Mouse (Mus musculus) midbrain, embryonic 14.5 days (tissue): ENCODE results near the gene Sult4a1. TPM values are rescaled to one million over a fixed set of nuclear protein-coding genes. Genes with fewer than 3 reads are reported as not detected.

Experiments
- ATAC-seq: fragments of 200-750 bp; cut with Nextera tagmentation; 2 replicates; pipeline ENCODE4 v1.8.0; 2017; ENCODE audit warnings: moderate number of reproducible peaks, moderate library complexity; ENCODE audit not compliant: low FRiP score, low TSS enrichment
- DNase-seq: peaks from one replicate; pipeline ENCODE4 v3.0.0-alpha.2; 2015
- H3K27ac ChIP-seq: fragments of 300-500 bp; sonication (generic); replicated peaks from 2 replicates; pipeline ENCODE4 v1.5.1; 2014; ENCODE audit warnings: mild to moderate bottlenecking, low read depth, low read length, moderate library complexity
- H3K27me3 ChIP-seq: fragments of 300-500 bp; sonication (generic); 2 replicates; pipeline ENCODE4 v1.6.1; 2014; ENCODE audit warnings: low read length, control low read depth, mixed read lengths; ENCODE audit not compliant: control insufficient read depth, insufficient read depth
- H3K36me3 ChIP-seq: fragments of 300-500 bp; sonication (generic); 2 replicates; pipeline ENCODE4 v1.6.1; 2014; ENCODE audit warnings: low read length, control low read depth; ENCODE audit not compliant: control insufficient read depth, insufficient read depth
- H3K4me1 ChIP-seq: fragments of 300-500 bp; sonication (generic); 2 replicates; pipeline ENCODE4 v1.6.1; 2014; ENCODE audit warnings: mild to moderate bottlenecking, antibody characterized with exemption, low read length, control low read depth; ENCODE audit not compliant: control insufficient read depth, insufficient read depth
- H3K4me2 ChIP-seq: fragments of 300-500 bp; sonication (generic); 2 replicates; pipeline ENCODE4 v1.6.1; 2014; ENCODE audit warnings: mild to moderate bottlenecking, low read length, moderate library complexity
- H3K4me3 ChIP-seq: fragments of 300-500 bp; sonication (generic); replicated peaks from 2 replicates; pipeline ENCODE4 v1.5.1; 2014; ENCODE audit warnings: low read depth, low read length
- H3K9ac ChIP-seq: fragments of 300-500 bp; sonication (generic); replicated peaks from 2 replicates; pipeline ENCODE4 v1.6.1; 2014; ENCODE audit warnings: mild to moderate bottlenecking, low read length, moderate library complexity
- H3K9me3 ChIP-seq: fragments of 300-500 bp; sonication (generic); 2 replicates; pipeline ENCODE4 v1.6.1; 2016; ENCODE audit warnings: low read length, control low read depth, mixed read lengths; ENCODE audit not compliant: control insufficient read depth
- WGBS: fragments of 180-500 bp; shearing (Covaris S2); extraction: QIAGEN DNeasy Blood & Tissue Kit; methylation state at CpG from one replicate; pipeline ENCODE4 v1.1.7; 2014; 5-methylcytosine and 5-hydroxymethylcytosine counted together
- polyA plus RNA-seq: library from polyadenylated mRNA; unstranded; fragments of >200 nt; fragmentation: Nextera tagmentation; extraction: Ambion mirVana; gene quantifications from 2 replicates; pipeline ENCODE4 v1.2.1, GENCODE M21; 2014

Sult4a1 gene
- polyA plus RNA-seq, 1 experiment from 2014 or later: 42.5 TPM

DNA sequence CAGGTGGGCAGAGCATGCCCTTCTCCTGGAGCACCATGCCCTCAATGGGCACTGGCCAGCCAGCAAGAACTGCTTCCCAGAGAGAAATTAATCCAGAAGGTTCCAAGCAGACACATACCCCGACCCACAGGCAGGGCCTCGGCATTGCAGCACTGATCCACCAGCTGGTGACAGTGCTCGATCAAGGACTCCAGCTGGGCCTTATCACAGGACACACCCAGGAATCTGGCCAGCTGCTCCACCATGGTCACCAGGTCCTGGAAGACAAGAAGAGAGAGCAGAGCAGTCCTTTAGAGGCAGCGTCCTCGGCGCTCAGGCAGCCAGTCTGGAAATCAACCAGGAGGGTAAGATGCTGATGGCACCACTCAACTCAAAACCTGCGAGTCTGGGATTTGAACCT lies 25.5 kb downstream of the Sult4a1 start:
- H3K9ac ChIP-seq: no peak overlapping the region
- H3K27ac ChIP-seq: no peak overlapping the region
- H3K4me3 ChIP-seq: no peak overlapping the region
- H3K4me2 ChIP-seq: no peak overlapping the region
- no peaks in the 10 kb centered on the region for H3K9me3 ChIP-seq
- DNase-seq (no peak), ATAC-seq (no peak)
- no peaks in the 10 kb centered on the region for H3K4me1 ChIP-seq
- WGBS: 86% methylated on average over 7 of the region's 7 CpGs
- no peaks in the 10 kb centered on the region for H3K27me3 ChIP-seq
- peaks cover 7% of the 10 kb centered on the region; the same call in 1 of the 2 replicates for H3K36me3 ChIP-seq

DNA sequence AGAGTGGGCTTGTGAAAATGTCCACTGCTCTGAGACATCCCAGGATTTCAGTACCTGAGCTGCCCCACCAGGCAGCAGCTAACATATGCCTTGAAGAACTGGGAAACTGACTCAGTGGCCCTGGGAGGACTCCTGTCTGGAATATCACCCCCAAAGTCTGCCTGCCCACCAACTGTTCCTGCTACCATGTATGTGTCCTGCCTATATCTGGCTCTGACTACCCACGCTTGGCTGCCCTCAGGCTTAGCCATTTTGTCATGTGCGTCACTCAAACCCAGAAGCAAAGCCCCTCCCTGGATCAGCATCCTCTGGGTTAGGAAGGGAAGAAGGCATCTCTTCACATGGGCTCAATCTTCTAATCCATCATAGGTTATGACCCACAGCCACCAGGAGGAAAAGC lies 26.0 kb downstream of the Sult4a1 start:
- ATAC-seq: no peak

DNA sequence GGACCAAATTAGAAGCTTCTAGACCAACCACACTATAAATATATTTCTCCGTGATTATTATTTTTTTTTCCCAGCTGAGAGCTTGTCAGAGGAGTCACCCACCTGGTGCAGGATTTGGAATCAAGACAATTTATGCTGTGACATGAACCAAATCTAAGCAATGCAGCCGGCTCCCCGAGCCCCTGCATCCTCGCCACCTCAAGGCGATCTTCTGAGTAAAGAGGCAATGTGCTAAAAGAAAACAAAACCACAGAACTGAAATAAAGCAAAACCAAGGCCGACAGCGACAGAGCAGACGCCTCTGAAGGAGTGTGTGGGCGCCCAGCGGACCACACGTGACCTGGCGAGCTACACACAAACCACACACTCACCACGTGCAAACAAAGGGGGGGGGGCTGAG lies 26.9 kb downstream of the Sult4a1 start:
- H3K27ac ChIP-seq: no peak overlapping the region
- 75% methylated on average over 13 of the region's 13 CpGs for WGBS
- no peak for DNase-seq

More for the DNA sequence above, 26.0 kb downstream of the Sult4a1 start:
- no peaks in the 10 kb centered on the region for H3K27me3 ChIP-seq
- H3K4me3 ChIP-seq: no peak overlapping the region
- H3K4me1 ChIP-seq: no peaks in the 10 kb centered on the region
- no peak overlapping the region for H3K9ac ChIP-seq
- peaks cover 7% of the 10 kb centered on the region; the same call in 1 of the 2 replicates for H3K36me3 ChIP-seq
- WGBS: 80% methylated on average over 2 of the region's 2 CpGs
- no peaks in the 10 kb centered on the region for H3K9me3 ChIP-seq
- H3K27ac ChIP-seq: no peak overlapping the region
- H3K4me2 ChIP-seq: no peak overlapping the region
- no peak for DNase-seq

DNA sequence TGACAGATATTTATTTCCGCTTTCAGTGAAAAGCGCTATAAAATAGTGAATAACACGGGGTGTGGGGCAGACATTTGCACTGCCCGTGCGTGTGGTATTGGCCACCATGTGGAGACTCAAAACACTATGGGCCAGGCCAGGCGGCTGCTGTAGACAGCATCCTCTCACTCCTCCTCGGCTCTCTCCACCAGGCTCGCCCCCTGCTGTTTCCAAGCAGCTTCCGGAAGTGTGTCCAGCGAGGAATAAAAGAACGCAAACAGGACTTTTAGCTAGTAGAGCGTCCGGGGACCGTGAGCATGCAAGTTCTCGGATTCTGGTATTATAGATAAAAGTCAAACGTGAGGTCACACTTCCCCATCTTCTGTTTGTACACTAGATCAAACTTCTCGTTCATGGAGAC lies 28.4 kb downstream of the Sult4a1 start:
- Histone ChIP-seq H3K9ac (no peak overlapping the region), H3K27me3 (no peaks in the 10 kb centered on the region; the same call in 1 of the 2 replicates), H3K36me3 (peaks cover 7% of the 10 kb centered on the region; the same call in 1 of the 2 replicates), H3K4me2 (no peak overlapping the region), H3K9me3 (no peaks in the 10 kb centered on the region), H3K4me1 (no peaks in the 10 kb centered on the region), H3K27ac (no peak overlapping the region), H3K4me3 (no peak overlapping the region)
- DNase-seq (no peak), ATAC-seq (no peak)
- 54% methylated on average over 17 of the region's 17 CpGs for WGBS

More for the DNA sequence above, 26.9 kb downstream of the Sult4a1 start:
- Histone ChIP-seq H3K9me3 (no peaks in the 10 kb centered on the region), H3K36me3 (peaks cover 7% of the 10 kb centered on the region; the same call in 1 of the 2 replicates), H3K9ac (no peak overlapping the region), H3K4me2 (no peak overlapping the region), H3K4me3 (no peak overlapping the region), H3K4me1 (no peaks in the 10 kb centered on the region), H3K27me3 (no peaks in the 10 kb centered on the region; the same call in 1 of the 2 replicates)
- ATAC-seq: no peak

DNA sequence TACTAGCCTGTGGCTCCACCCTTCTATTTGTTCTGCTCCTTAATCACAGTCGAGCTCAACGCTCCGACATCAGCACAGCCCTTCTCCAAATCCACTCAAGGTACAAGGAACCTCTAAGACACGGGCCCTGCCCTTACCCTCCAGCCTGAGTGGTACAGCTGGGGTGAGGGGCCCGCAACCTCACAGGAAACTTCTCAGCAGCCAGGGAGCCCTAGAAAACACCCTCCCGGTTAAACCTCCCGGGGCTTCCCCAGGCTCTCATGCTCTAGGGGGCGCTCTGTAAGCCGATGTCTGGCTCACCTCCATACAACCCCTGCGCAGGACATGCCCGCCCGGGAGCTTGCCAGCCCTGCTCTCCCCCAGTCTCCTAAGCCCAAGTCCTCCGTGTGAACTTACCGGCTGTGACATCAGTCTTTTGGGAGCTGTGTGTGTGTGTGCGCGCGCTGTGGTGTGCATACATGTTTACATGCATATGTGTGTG lies 30.8 kb downstream of the Sult4a1 start:
- 15% methylated on average over 17 of the region's 17 CpGs for WGBS
- DNase-seq (peak; percentile 49), ATAC-seq (no peak)
- no peak overlapping the region for H3K27ac ChIP-seq
- H3K9me3 ChIP-seq: no peaks in the 10 kb centered on the region
- no peak overlapping the region for H3K4me3 ChIP-seq
- H3K9ac ChIP-seq: no peak overlapping the region
- peaks cover 3% of the 10 kb centered on the region; the same call in 1 of the 2 replicates for H3K36me3 ChIP-seq
- no peak overlapping the region for H3K4me2 ChIP-seq
- no peaks in the 10 kb centered on the region; the same call in 1 of the 2 replicates for H3K27me3 ChIP-seq
- H3K4me1 ChIP-seq: peaks cover 5% of the 10 kb centered on the region; the same call in 1 of the 2 replicates

DNA sequence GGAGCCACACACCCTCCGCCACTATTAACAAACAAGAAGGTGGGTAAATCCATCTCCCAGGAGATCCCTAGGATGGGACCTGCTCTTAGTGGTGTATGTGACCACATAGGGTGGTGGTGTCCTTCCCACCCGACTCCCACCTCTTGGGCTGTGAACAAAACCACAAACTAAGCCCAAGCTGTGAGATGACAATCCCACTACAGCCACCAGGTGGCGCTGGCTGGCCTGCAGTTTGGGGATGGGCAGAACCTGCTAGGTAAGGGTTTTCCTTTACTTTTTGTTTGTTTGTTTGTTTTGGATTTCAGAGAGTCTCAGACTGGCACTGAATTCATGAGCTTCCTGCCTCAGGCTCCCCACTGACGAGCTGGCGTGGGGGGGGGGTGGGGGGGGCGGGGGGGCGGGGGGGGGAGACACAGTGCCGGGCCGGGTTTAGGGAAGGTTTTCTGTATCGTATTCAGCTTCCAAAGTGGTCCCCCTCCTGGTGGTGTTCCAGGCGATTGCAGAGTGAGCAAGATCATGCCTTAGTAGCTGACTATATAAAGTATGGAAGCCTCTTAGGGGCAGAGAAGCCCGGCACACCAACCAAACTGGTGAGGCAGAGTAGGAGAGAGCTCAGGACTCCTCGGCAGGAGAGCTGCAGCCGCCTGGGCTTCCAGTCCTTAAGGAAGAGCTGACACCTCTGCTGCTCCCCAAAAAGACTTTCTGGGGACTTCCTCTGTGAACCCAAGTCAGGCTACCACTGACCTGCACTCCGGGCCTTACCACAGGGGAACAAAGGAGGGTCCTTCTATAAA lies 31.4 kb downstream of the Sult4a1 start:
- no peaks in the 10 kb centered on the region for H3K36me3 ChIP-seq
- peaks cover 11% of the 10 kb centered on the region for H3K4me1 ChIP-seq
- 7% methylated on average over 15 of the region's 15 CpGs for WGBS
- H3K27me3 ChIP-seq: no peaks in the 10 kb centered on the region; the same call in 1 of the 2 replicates
- no peak for ATAC-seq
- no peak overlapping the region for H3K4me2 ChIP-seq
- no peaks in the 10 kb centered on the region for H3K9me3 ChIP-seq
- peak; percentile 88 for DNase-seq
- H3K27ac ChIP-seq: no peak overlapping the region
- no peak overlapping the region for H3K4me3 ChIP-seq
- H3K9ac ChIP-seq: no peak overlapping the region

DNA sequence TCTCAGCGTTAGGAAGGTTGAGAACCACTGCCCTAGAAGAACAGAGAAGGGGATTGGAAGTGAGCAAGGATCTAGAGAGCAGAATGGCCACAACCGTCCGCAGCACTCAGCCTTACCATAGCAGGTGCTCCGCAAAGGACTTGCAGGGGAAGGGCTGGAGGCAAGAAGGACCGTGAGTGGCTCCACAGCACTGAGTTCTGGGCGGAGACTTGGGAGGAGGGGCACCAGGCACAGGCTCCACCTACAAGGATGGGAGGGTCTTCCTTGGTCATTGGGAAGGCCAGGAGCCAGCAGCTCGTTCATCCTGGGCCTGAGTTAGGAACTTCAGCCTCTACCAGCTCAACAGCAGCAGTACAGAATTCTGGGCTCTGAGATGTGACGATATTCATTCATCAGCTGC lies 32.5 kb downstream of the Sult4a1 start:
- no peak overlapping the region for H3K4me2 ChIP-seq
- H3K9ac ChIP-seq: no peak overlapping the region
- no peaks in the 10 kb centered on the region; the same call in 1 of the 2 replicates for H3K27me3 ChIP-seq
- H3K9me3 ChIP-seq: no peaks in the 10 kb centered on the region
- ATAC-seq (no peak), DNase-seq (no peak)
- 29% methylated on average over 8 of the region's 8 CpGs for WGBS
- no peaks in the 10 kb centered on the region for H3K36me3 ChIP-seq
- H3K27ac ChIP-seq: no peak overlapping the region
- H3K4me1 ChIP-seq: peaks cover 14% of the 10 kb centered on the region
- no peak overlapping the region for H3K4me3 ChIP-seq

DNA sequence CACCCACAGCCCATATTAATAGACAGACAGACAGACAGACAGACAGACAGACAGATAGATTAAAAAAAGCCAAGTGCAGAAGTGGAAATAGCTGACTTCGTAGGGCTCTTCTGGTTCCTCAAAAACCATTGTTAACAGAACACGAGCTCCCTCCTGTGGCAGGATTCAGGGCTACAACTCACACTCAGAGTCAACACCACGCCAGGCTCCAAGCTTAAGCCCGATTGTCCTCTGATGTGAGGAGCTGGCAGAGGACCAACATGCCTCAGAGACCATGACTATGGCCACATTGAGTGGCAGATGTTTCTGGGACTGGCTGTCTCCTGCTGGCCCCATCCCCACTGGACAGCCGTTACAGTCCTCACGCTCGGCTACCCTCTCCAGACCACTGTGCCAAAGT lies 33.3 kb downstream of the Sult4a1 start:
- no peaks in the 10 kb centered on the region; the same call in 1 of the 2 replicates for H3K27me3 ChIP-seq
- no peaks in the 10 kb centered on the region for H3K36me3 ChIP-seq
- H3K4me3 ChIP-seq: no peak overlapping the region
- DNase-seq (peak; percentile 91), ATAC-seq (no peak)
- WGBS: 21% methylated on average over 7 of the region's 7 CpGs
- H3K4me2 ChIP-seq: no peak overlapping the region
- no peak overlapping the region for H3K9ac ChIP-seq
- no peak overlapping the region for H3K27ac ChIP-seq
- H3K9me3 ChIP-seq: no peaks in the 10 kb centered on the region
- H3K4me1 ChIP-seq: peaks cover 14% of the 10 kb centered on the region
